Mouse (Mus musculus): Measurements from ENCODE around the gene Hcst. TPM values are rescaled to one million over a fixed set of nuclear protein-coding genes. Genes with fewer than 3 reads are reported as not detected.

Gene Hcst
- polyA plus RNA-seq, 1 experiment from 2014 or later: 1.1 TPM

DNA sequence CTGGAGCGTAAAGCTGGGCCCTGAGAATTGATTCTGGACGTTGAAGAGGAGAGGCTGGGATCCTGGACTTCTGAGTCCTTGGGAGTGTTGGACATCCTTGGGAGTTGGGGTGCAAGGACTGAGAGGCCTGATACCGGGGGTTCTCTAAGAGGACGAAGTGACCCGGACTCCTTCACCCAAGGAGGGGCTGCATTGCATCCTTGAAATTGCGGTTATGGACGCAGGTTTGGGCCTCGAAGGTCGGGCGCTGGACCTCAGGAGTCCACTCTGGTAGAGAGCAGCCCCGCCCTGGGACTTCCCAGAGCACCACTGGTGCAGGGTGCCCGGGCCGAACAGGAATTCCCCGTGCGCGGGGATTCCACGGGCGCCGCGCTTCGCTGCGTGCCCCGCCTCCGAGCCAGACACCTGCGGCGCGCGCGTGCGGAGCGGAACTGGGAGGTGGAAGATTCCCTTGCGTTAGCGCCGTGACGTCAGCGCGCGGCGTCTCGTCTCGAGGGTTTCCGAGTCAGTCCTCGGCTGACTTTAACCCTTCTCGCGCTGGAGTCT is 2.3 kb upstream of the Hcst start:
- no peaks in the 10 kb centered on the region for H3K27me3 ChIP-seq (ENCODE audit: control insufficient read depth, insufficient read depth, low read length)
- under 1% methylated on average over 45 of the region's 45 CpGs for WGBS
- peak overlapping the region; percentile 48; the same call in 1 of the 2 replicates for H3K27ac ChIP-seq
- peak overlapping the region; percentile 60 for H3K4me3 ChIP-seq (replicated peaks; ENCODE audit: low read length)
- H3K9ac ChIP-seq: peak overlapping the region; percentile 75
- H3K36me3 ChIP-seq (replicated peaks; ENCODE audit: control insufficient read depth, insufficient read depth): no peaks in the 10 kb centered on the region
- ATAC-seq (ENCODE audit: low FRiP score) (peak; percentile 88), DNase-seq (ENCODE audit: low spot score) (peak; percentile 95)
- peak overlapping the region; percentile 97 for H3K4me2 ChIP-seq (replicated peaks)
- H3K9me3 ChIP-seq (ENCODE audit: control insufficient read depth, low read length): no peaks in the 10 kb centered on the region
- peaks cover 20% of the 10 kb centered on the region for H3K4me1 ChIP-seq (replicated peaks; ENCODE audit: control insufficient read depth, insufficient read depth, low read length)

DNA sequence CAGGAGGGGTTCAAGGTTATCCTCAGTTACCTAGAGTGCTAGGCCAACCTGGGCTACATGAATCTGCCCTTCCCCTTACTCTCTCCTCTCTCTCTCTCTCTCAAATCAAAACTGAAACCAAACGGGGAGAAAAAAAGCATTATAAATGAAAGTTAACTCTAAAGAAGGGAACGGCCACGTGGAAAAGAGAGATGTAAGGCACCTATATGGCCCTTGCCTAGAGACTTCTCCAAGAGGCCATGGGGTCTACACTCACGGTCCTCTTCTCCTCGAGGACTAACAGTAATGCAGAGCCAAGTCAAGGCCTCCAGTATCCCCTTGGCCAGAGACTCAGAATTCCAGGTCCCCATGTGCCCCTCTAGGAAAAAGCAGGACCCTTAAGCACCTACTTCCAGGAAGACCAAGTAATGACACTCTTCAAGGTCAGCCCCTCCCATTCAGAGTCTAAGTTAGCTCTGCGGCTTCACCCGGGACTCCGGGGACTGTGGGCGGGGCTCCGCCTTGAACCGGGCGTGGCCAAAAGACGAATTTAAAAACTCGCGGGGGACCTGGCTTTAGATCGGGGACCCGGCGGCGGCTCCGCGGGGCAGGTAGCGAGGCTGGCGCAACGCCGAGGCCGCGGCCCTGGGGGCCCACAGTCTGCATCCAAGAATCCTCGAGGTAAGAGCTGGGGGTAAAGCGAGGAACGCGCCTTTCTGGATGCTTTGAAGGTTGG is 1.7 kb upstream of the Hcst start, which contains the start of gene Nfkbid:
Gene Nfkbid (plus strand): TSS at position 558 of the 715 bp plus-strand sequence.
- DNase-seq (ENCODE audit: low spot score): no peak

DNA sequence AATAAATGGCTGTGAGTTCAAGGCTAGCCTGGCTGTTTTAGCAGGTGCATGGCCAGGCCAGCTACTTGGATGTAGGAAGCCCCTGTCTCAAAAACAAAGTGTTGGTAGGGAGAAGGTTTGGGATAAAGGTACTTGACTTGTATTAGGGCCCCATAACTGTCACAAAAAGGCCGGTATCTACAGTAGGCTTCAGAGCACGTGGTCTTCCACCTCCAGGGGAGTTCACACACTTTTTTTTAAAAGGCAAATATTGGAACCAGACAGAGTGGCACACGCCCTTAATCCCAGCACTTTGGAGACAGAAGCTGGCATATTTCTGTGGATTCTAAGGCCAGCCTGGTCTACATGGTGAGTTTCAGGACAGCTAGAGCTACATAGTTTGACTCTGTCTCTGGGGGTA is 1.0 kb upstream of the Hcst start:
- DNase-seq (ENCODE audit: low spot score): no peak
- Histone ChIP-seq H3K9ac (no peak overlapping the region), H3K4me3 (replicated peaks; ENCODE audit: low read length) (no peak overlapping the region; the same call in 1 of the 2 replicates), H3K9me3 (ENCODE audit: control insufficient read depth, low read length) (no peaks in the 10 kb centered on the region), H3K27me3 (ENCODE audit: control insufficient read depth, insufficient read depth, low read length) (no peaks in the 10 kb centered on the region), H3K4me1 (replicated peaks; ENCODE audit: control insufficient read depth, insufficient read depth, low read length) (peaks cover 20% of the 10 kb centered on the region), H3K27ac (no peak overlapping the region), H3K4me2 (replicated peaks) (no peak overlapping the region), H3K36me3 (replicated peaks; ENCODE audit: control insufficient read depth, insufficient read depth) (no peaks in the 10 kb centered on the region)
- no peak for ATAC-seq (ENCODE audit: low FRiP score)
- 89% methylated on average over 3 of the region's 3 CpGs for WGBS

More for the DNA sequence above, 1.7 kb upstream of the Hcst start, which contains the start of gene Nfkbid:
- 11% methylated on average over 31 of the region's 31 CpGs for WGBS
- Histone ChIP-seq H3K4me3 (replicated peaks; ENCODE audit: low read length) (peak within 1 kb of the TSS; percentile 60), H3K9ac (peak within 1 kb of the TSS; percentile 75), H3K27ac (peak within 1 kb of the TSS; percentile 55), H3K9me3 (ENCODE audit: control insufficient read depth, low read length) (no peaks in the 10 kb centered on the region), H3K4me1 (replicated peaks; ENCODE audit: control insufficient read depth, insufficient read depth, low read length) (peaks cover 20% of the 10 kb centered on the region), H3K27me3 (ENCODE audit: control insufficient read depth, insufficient read depth, low read length) (no peaks in the 10 kb centered on the region), H3K4me2 (replicated peaks) (peak within 1 kb of the TSS; percentile 97), H3K36me3 (replicated peaks; ENCODE audit: control insufficient read depth, insufficient read depth) (no peaks in the 10 kb centered on the region)
- ATAC-seq (ENCODE audit: low FRiP score): peak; percentile 18; the same call in 1 of the 2 replicates

DNA sequence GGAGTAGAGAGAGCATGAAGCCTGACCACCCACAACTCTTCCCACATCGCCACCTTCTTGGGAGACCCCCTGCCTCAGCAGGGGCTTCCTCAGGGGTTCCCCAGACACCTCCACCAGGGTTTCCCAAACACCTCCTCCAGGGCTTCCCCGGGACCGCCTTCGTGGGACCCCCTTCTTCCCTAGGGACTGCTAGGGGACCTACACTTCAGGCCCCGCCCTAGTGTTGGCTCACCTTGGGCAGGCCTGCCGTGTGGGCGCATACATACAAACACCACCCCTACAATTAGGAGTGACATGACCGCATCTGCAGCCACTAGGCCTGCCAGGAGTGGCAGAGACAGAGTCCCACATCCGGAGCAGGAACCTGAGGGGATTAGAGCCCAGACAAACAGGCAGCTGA is 1.8 kb downstream of the Hcst start:
- ATAC-seq (ENCODE audit: low FRiP score) (no peak), DNase-seq (ENCODE audit: low spot score) (no peak)
- Histone ChIP-seq H3K27ac (no peak overlapping the region), H3K36me3 (replicated peaks; ENCODE audit: control insufficient read depth, insufficient read depth) (no peaks in the 10 kb centered on the region), H3K9me3 (ENCODE audit: control insufficient read depth, low read length) (no peaks in the 10 kb centered on the region), H3K4me2 (replicated peaks) (no peak overlapping the region), H3K27me3 (ENCODE audit: control insufficient read depth, insufficient read depth, low read length) (no peaks in the 10 kb centered on the region), H3K9ac (no peak overlapping the region), H3K4me3 (replicated peaks; ENCODE audit: low read length) (no peak overlapping the region), H3K4me1 (replicated peaks; ENCODE audit: control insufficient read depth, insufficient read depth, low read length) (peaks cover 14% of the 10 kb centered on the region; the same call in 1 of the 2 replicates)
- 79% methylated on average over 9 of the region's 9 CpGs for WGBS

DNA sequence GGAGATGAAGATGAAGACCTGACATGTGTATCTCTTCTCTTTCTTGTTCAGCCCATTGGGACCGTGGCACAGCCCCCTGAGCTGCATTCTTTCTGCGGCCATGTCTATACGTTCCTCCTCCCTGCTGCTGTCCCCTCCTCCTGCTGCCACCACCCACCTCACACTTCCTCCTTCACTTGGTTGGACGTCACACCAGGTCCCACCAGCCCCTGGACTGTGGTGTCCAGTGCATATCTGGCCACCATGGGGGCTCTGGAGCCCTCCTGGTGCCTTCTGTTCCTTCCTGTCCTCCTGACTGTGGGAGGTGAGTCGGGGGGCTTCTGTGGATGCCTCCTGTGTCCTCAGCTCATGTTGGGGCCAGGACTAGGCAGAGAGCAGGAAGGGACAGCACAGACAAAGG is 6.1 kb downstream of the Hcst start, which contains the start of gene Tyrobp:
Gene Tyrobp (plus strand): TSS at position 165 of the 400 bp plus-strand sequence.
- Histone ChIP-seq H3K4me3 (replicated peaks; ENCODE audit: low read length) (no peak within 1 kb of the TSS), H3K27me3 (ENCODE audit: control insufficient read depth, insufficient read depth, low read length) (no peaks in the 10 kb centered on the region), H3K36me3 (replicated peaks; ENCODE audit: control insufficient read depth, insufficient read depth) (no peaks in the 10 kb centered on the region), H3K9ac (no peak within 1 kb of the TSS), H3K4me2 (replicated peaks) (no peak within 1 kb of the TSS), H3K9me3 (ENCODE audit: control insufficient read depth, low read length) (no peaks in the 10 kb centered on the region), H3K4me1 (replicated peaks; ENCODE audit: control insufficient read depth, insufficient read depth, low read length) (no peaks in the 10 kb centered on the region), H3K27ac (no peak within 1 kb of the TSS)
- ATAC-seq (ENCODE audit: low FRiP score) (no peak), DNase-seq (ENCODE audit: low spot score) (no peak)
- WGBS: 76% methylated on average over 5 of the region's 5 CpGs

DNA sequence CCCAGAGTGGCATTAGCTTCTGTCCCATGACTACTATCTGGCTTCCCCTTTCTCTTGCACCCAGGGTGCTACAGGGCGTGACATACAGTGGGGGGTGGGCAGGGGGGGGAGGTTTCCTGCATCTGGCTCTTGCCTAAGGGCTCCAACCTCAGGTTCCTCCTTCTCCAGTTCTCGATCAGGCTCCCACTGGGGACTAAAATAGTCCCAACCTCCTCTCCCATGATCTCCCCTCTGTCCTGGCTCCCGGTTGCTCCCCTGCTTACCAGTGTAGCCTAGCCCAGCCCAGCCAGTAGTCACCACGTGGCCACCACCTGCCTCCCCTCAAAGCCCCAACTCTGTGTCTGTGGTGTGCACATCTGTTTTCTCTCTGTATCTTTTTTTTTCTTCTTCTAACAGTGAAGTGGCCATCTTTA is 6.9 kb downstream of the Hcst start:
- no peaks in the 10 kb centered on the region for H3K36me3 ChIP-seq (replicated peaks; ENCODE audit: control insufficient read depth, insufficient read depth)
- H3K9me3 ChIP-seq (ENCODE audit: control insufficient read depth, low read length): no peaks in the 10 kb centered on the region
- no peak overlapping the region for H3K4me2 ChIP-seq (replicated peaks)
- WGBS: 50% methylated on average over 4 of the region's 4 CpGs
- no peak overlapping the region for H3K27ac ChIP-seq
- no peaks in the 10 kb centered on the region for H3K4me1 ChIP-seq (replicated peaks; ENCODE audit: control insufficient read depth, insufficient read depth, low read length)
- DNase-seq (ENCODE audit: low spot score): no peak
- no peaks in the 10 kb centered on the region for H3K27me3 ChIP-seq (ENCODE audit: control insufficient read depth, insufficient read depth, low read length)
- no peak overlapping the region for H3K4me3 ChIP-seq (replicated peaks; ENCODE audit: low read length)
- ATAC-seq (ENCODE audit: low FRiP score): no peak
- no peak overlapping the region for H3K9ac ChIP-seq

DNA sequence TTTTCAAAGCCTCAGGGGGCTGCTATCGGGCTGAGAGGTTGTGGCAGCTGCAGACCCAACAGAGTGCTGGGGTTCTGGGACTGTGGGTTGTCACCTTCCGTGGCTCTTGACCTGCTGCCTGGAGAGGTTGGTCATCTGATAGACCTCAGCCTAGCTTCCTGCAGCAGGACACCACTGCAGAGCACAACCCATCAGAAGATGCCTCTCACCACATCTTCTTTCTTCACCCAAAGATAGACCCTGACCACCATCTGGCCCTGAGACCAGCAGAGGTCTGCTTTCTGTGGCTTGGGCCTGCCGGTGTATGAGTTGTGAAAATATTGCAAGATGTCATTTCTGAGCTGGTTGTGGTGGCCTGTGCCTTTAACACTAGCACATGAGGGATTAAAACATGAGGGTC is 8.6 kb downstream of the Hcst start:
- 73% methylated on average over 3 of the region's 3 CpGs for WGBS
- H3K9ac ChIP-seq: no peak overlapping the region
- no peak overlapping the region for H3K27ac ChIP-seq
- H3K4me3 ChIP-seq (replicated peaks; ENCODE audit: low read length): no peak overlapping the region
- H3K36me3 ChIP-seq (replicated peaks; ENCODE audit: control insufficient read depth, insufficient read depth): no peaks in the 10 kb centered on the region
- H3K9me3 ChIP-seq (ENCODE audit: control insufficient read depth, low read length): no peaks in the 10 kb centered on the region
- no peaks in the 10 kb centered on the region for H3K4me1 ChIP-seq (replicated peaks; ENCODE audit: control insufficient read depth, insufficient read depth, low read length)
- no peaks in the 10 kb centered on the region for H3K27me3 ChIP-seq (ENCODE audit: control insufficient read depth, insufficient read depth, low read length)
- ATAC-seq (ENCODE audit: low FRiP score): no peak
- DNase-seq (ENCODE audit: low spot score): no peak
- H3K4me2 ChIP-seq (replicated peaks): no peak overlapping the region

DNA sequence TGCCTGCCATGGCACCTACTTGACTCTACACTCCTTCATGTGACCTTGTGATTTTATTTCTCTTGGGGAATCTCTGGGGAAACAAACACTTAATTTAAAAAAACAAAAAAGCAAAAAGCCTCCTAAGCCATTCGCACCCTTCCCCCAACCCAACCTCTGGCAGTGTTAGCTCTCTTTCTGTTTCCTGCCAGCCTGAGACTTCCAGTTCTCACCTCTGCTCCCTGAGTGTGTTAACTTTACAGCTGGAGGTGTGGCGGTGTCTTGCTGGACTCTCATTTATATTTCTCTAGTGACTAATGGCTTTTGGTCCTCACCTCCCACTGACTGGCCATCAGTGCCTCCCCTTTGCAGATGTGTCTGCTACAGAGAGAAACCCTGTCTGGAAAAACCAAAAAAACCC is 9.9 kb downstream of the Hcst start:
- ATAC-seq (ENCODE audit: low FRiP score) (no peak), DNase-seq (ENCODE audit: low spot score) (no peak)
- Histone ChIP-seq H3K4me1 (replicated peaks; ENCODE audit: control insufficient read depth, insufficient read depth, low read length) (no peaks in the 10 kb centered on the region), H3K27ac (no peak overlapping the region), H3K36me3 (replicated peaks; ENCODE audit: control insufficient read depth, insufficient read depth) (no peaks in the 10 kb centered on the region), H3K9ac (no peak overlapping the region), H3K4me3 (replicated peaks; ENCODE audit: low read length) (no peak overlapping the region), H3K27me3 (ENCODE audit: control insufficient read depth, insufficient read depth, low read length) (no peaks in the 10 kb centered on the region), H3K9me3 (ENCODE audit: control insufficient read depth, low read length) (no peaks in the 10 kb centered on the region), H3K4me2 (replicated peaks) (no peak overlapping the region)
- WGBS: 87% methylated on average over 2 of the region's 2 CpGs

DNA sequence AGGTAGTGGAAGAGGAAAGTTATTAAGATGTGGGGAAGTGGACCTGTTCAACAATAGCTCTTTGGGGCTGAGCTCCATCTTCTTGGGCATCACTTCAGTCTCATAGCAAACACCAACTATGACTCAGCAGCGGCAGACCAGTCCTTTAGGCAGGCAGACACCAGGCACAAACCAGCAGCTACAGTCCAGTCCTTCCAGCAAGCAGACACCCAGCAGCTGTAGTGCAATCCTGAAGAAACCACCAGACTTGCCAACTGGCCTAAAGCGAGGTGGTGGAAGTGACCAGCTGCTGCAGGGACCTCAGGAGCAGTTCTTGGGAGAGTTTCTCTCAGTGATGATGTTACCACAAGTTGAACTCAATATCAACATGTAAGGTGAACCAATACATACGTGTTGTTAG is 11.0 kb downstream of the Hcst start:
- ATAC-seq (ENCODE audit: low FRiP score) (no peak), DNase-seq (ENCODE audit: low spot score) (no peak)
- H3K27me3 ChIP-seq (ENCODE audit: control insufficient read depth, insufficient read depth, low read length): no peaks in the 10 kb centered on the region
- H3K9me3 ChIP-seq (ENCODE audit: control insufficient read depth, low read length): no peaks in the 10 kb centered on the region
- H3K36me3 ChIP-seq (replicated peaks; ENCODE audit: control insufficient read depth, insufficient read depth): no peaks in the 10 kb centered on the region
- no peak overlapping the region for H3K27ac ChIP-seq
- no peaks in the 10 kb centered on the region for H3K4me1 ChIP-seq (replicated peaks; ENCODE audit: control insufficient read depth, insufficient read depth, low read length)
- H3K4me3 ChIP-seq (replicated peaks; ENCODE audit: low read length): no peak overlapping the region
- 87% methylated on average over 3 of the region's 3 CpGs for WGBS
- H3K4me2 ChIP-seq (replicated peaks): no peak overlapping the region
- H3K9ac ChIP-seq: no peak overlapping the region
